Mouse (Mus musculus) right cerebral cortex, postnatal 4 days (tissue): ENCODE data around the gene Tmco3.

Experiments used
- DNase-seq: peaks from one replicate; pipeline ENCODE4 v3.0.0-alpha.2; 2022

The Tmco3 gene

DNA sequence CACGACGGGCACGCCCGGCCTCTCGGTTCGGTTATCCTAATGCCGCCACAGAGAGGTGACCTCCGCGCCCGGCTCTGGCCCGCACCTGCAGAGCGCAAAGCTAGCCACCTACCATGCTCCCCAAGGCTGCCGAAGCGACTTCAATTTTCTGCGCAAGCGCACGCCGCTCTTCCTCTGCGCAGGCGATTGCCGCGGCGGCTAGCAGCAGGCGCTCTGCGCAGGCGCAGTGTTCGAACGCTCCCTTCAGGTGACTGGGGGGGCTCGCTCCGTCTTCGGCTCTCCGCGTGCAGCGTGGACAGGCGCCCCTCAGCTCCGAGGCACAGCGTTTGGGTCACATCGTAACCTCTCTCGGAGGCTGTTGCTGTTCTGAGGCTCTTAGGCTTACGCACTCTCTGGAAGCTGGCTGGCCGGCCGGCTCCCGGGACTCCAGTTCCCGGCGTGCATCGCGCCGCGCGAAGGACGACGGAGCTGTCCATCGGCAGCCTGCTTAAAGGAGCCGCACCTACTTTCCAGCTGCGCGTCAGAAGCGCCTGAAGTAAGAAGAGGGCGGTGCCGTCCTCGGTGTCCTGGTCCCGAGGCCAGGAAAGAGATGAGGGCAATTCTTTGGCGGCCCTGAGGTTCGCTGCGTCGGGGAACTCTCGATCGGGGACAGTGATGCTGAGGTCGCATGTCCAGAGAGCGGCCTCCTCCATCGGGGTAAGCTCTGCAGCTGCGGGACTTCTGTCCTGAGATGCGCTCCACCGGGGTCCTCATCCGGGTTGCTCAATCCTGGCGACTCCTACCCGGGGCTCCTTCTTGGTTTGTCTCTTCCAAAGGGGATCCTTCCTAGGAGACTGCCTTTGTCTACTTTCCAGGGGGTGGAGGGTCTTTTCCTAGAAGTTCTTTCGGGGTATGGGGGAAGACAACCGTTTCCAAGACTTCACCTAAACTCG is at the start of gene Tmco3, which contains the start of gene Dcun1d2:
Gene Tmco3, plus strand, starts transcription at position 499 of the 932 bp plus-strand sequence.
Gene Dcun1d2, minus strand, starts transcription at position 440 of the 932 bp plus-strand sequence.
- peak; percentile 98 for DNase-seq

DNA sequence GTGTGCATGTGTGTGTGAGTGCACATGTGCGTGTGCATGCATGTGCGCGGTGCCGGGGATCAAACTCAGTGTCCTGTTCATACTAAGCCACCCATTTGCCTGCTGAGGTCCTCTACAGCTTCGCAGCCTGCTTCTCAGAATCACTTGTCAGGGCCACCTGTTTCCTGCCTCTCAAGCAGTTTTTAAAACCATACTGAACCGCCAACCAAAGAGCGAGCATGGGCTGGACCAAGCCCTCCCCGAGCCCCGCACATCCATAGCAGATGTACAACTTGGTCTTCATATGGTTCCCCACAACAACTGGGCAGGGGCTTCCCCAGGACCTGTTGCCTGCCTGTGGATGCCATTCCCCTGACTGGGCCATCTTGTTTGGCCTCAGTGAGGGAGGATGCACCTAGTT is 47.9 kb upstream of the Tmco3 start:
- DNase-seq = no peak

DNA sequence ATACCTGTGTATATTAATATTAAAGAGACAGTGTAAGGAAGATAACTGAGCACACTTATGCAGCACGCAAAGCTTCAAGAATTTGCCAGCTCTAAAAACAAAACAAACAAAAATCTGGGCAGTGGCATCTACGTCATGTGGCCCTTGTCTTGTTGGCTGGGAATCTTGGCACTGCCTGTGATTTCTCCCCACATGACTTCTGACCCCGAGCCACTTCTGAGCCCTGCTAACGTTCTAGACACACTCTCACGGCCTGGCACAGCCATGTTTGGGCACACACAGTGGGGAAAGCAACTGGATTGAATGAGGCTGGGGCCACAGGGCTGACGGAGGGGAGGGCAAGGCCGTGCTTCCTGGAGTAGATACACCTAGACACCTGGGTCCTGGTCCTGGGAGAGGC is 47.3 kb upstream of the Tmco3 start:
- DNase-seq = no peak

DNA sequence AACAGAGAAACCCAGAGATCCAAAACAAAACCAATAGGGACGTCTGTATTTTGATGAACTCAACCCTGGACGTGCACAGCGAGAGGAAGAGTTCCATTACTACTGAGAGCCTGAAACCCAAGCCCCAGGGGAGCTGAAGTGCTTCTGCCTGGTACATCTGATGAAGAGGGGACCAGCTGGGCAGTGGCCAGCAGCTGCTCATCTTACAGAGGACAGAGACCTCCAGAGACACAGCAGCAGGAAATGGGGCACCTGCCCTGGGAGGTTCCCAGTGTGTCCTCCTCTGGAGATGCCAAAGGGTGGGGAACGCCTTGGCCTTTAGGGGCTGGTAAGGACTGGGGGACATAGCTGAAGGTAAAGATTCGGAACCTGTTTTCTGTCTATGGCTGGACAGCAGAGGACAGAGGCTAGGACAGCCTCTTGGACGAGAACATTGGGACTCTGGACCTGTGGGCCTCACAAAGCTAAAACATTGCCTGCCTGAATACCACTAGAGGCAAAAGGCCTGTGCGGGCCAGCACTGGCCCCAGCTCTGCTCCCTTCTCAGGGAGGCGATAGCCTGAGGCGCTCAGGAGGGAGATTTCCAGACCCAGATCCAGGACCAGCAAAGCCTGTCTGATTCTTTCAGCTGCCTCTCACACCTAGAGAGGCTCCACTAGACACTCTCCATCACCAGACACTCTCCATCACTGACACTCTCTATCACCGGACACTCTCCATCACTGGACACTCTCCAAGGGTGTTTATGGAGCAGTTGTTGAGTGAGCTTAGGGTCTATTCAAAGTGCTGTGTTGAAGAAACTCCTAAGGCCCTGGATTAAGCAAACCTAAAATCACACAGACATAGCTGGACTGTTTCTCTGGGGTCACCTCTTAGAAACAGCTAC is 44.8 kb upstream of the Tmco3 start:
- no peak for DNase-seq

DNA sequence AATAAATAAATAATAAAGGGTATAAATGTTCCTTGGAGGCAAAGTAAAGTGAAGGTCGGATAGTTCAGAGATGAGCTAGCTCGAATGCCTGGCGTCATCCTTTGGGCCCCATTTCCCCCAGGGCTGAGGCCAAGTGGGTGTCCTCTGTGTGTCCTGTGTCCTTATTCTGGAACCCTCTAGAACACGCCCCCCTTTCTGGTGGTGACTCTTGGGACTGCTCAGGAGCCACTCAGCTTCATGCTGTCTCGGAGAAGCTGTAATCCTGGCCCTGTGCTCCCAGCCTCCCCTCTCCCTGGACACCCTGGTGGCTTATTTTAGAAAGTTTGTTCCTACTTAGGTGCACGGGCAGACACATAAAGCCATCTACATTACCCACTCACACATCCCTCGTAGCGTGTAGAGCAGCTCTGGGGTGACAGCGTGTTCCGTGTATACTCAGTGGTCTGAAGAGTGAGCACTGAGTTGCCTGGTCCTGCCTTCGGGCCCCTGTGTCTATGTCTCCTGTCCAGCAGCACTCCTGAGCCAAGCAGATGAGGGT is 43.6 kb upstream of the Tmco3 start:
- no peak for DNase-seq

DNA sequence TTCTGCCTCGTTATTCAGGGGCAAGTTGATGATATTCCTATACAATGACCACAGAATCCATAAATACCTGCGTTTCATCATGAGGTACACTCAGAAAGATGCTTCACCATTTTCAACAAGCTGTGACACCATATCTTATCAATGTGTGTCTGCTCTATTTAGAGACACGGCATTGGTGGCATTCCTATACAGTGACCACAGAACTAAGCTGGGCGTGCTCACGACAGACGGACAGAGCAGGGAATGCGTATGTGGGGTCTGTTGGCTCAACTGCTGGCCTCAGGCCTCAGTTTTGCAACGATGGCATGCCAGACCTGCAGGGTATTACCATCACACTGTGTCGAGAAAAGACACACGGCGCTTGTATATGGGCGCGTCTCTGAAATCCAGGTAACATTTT is 35.2 kb upstream of the Tmco3 start:
- DNase-seq = no peak

DNA sequence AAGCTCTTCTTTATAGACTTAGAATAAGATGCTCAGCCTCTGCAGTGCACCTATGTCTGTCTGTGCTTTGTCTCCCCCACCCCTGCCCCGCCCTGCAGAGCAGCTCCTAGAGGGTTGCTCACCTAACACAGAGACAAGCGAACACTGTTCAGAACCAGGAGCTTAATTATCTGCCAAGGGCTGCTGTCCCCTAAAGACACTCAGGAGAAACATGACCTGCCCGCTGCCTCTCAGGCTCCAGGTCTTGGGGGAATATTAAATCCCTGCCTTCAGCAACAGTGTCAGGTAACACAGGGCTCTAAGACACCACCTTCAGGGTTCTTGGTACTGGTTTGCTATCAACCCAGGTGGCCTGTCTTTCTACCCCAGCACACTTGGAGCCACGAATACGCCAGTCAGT is 34.6 kb upstream of the Tmco3 start:
- DNase-seq = no peak

DNA sequence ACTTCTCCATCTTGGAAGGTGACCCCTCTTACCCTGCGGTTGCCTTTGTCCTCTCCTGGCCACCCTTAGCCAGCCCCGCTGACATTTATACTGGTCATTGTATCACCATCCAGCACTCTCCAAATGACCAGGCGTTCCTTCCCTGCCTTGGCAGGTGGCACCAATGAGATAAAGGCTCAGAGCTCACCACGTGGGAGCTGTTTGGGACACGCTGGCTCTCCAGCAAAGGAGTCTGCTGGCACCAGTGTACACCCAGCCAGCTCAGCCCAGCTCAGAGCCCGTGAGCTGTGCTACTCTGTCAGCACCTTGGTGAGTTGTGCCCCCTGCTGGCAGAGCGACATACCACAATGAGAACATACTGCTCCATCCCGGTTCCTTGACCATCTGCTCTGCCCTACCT is 34.0 kb upstream of the Tmco3 start, which contains the start of gene Adprhl1:
Gene Adprhl1, minus strand, starts transcription at position 144 of the 400 bp plus-strand sequence.
- peak; percentile 77 for DNase-seq

DNA sequence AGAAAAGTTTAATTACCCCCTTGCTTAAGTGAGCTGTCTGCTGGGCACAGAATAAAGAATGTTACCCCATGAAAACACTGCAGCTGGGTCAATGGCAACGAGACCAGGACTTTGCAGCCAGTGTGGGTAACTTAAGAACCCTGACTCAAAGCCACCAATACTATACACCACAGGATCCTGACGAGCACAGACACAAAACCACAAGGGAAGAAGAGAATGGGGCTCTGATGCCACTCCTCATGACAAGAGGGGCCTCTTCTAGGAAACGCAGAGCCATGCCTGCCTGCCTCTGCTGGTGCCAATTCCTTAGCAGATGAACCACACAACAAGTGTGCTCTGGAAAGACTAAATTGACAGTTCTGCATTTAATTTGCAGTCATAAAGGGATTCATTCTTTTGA is 24.6 kb upstream of the Tmco3 start:
- DNase-seq = no peak

DNA sequence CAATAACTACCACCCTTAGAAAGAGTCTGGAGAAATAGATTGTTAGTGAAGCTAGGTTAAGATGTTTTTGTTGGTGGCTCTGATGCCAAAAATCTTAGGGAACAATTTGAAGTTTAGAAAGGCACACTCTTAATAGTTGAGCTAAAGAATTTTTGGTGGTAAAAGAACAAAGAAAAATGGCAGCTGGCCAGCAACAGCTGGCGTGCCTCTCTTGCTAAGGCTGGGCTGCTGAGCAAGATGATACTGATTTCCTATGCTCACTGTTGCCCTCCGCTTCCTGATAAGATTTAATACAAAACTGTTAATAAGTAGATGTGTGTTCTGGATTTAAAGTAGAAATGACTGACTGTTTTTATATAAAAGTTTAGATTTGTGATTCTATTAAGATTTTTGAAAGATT is 20.4 kb upstream of the Tmco3 start:
- no peak for DNase-seq

DNA sequence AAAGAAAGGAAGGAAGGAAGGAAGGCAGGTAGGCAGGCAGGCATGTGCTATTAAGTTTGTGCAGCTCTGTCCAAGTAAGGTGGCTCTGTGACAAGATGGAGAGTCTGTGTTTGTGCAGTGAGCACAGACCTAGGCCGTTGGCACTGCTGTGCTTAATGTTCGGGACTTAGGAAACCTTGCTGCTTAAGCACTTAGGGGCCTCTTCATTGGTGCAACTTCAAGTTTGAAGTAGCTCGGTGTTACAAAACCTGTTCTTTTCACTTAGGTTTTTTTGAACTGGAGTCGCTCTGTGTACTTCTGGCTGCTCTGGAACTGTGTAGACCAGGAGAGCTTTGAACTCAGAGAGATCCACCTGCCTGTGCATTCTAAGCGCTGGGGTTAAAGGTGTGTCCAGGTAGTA is 15.2 kb upstream of the Tmco3 start:
- no peak for DNase-seq

DNA sequence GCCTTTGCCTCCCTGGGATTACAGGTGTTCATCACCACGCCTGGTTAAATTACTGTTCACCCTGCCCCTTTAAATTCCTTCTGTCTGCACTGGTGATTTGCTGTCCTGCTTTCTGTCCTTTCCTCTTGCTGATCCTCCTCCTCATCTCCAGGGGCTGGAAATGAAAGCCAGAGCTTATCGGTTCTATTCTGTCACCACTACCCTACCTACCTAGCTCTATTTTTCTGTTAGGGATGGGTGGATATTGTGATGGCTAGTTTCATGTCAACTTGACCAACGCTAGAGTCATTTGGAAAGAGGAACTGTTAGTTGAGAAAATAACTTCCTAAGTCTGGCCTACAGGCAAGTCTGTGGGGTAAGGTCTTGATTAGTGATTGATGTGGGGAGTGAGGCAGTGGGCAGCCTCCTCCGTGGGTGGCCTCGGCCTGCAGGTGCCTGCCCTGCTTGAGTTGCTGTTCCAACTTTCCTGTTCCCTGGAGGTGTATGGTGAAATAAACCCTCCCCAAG is 11.0 kb upstream of the Tmco3 start:
- DNase-seq = no peak

DNA sequence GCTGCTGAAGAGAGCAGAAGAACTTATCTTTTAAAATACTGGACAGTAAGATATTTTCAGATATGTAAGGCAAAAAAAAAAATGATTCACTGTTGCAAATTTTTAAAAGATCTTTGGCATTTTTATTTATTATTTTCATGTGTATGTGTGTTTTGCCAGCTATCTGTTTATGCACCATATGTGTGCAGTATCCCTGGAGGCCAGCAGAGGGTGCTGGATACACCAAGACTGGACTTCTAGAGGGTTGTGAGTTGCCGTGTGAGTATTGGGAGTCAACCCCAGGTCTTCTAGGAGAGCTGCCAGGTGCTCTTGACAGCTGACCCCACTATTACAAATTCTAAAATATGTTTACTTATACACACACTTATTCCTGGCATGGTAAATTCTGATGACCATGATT is 4.8 kb upstream of the Tmco3 start:
- no peak for DNase-seq

DNA sequence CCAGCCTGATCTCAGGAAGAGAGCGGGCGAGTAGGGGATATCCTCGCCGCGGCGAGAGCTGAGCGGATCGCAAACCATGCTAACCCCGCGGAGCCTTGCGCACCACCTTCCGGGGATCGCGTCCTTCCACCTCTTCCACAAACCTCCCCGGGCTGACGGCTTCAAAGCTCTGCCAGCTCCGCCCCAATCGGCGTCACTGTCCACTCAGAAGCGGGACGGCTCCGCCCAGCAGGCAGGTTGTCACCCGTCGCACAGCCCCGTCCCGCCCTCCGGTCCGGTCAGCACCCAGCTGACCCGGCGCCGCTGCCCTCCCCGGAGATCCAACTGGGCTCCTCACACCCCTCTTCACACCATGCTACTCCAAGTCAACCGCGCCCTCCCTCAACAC is 692 bp upstream of the Tmco3 start:
- DNase-seq = peak; percentile 65

DNA sequence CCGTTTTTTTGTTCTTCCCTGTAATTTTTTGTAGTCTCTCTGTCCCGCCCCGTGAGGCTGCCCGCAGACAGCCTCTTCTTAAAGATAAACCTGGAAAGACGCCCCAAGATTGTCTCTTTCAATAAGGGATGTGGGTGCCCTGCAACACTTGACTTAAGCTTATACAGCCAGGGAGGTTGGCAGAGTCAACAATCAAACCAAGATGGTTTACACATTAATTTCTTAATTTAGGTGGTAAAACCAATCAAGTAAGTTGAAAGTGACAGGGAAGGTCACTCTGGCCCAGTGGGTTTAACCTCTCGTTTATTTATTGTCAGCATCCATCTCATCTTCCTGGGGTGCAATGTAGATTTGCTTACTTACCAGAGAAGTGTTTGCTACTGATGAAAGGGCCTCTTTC is 656 bp downstream of the Tmco3 start:
- no peak for DNase-seq

DNA sequence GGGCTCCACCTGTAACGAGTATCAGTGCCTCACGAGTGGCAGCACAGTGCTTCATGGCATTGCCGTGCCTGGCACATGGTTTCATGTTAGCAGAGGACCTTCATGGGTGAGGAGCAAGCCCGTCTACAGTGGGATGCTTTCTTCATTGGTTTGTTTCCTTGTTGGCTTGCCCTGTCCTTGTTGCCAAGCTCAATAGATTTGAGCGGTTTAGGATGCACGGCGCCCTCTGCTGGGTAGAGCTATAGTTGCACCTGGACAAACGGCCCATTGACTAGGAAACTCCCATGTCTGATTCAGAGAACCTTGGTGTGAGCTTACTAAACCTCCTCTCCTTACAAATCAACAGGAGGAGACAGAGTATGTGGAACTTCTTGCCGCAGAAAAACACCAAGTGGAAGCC is 4.4 kb downstream of the Tmco3 start:
- DNase-seq = peak; percentile 72

DNA sequence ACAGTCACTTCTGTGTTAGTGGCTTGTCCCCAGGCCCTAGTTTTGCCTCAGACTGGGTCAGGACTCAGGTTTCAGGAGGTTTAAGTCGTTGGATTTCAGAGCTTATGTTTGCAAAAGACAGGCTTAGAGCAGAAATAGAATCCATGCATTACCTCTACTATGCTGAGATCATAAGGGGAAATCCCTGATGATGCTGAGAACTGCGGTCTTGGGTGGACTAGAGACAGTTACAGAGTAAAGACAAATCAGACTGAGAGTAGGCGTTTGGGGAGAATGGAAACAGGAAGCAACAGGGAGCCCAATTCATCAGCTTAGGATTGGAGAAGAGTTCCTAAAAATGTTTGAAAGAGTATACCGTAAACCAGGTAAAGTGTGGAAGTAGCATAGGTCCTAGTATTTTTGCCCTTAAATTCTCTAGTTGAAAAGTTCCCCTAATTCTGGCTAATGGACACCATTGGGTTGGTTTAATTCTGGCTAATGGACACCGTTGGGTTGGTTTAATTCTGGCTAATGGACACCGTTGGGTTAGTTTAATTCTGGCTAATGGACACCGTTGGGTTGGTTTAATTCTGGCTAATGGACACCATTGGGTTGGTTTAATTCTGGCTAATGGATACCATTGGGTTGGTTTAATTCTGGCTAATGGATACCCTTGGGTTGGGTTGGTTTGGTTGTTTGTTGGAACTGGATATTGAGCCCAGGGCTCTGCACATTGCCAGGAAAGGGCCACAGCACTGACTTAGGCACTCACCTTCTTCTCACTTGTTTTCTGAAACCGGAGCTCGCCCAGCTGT is 5.9 kb downstream of the Tmco3 start:
- DNase-seq = no peak

DNA sequence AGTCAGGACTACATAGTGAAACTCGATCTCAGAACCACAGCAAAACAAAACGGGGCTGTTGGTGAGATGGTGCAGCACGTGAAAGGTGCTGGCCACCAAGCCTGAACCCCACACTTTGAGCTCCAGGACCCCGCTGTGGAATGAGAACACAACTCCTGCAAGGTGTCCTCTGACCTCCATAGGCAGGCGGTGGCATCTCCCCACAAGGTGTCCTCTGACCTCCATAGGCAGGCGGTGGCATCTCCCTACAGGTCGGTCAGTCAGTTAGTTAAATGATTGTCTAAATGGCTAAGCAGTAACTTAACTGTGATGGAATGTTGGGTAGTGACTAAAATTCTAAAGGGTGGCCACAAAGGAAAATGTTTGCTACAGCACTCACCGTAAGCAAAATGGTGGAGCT is 11.6 kb downstream of the Tmco3 start:
- no peak for DNase-seq

DNA sequence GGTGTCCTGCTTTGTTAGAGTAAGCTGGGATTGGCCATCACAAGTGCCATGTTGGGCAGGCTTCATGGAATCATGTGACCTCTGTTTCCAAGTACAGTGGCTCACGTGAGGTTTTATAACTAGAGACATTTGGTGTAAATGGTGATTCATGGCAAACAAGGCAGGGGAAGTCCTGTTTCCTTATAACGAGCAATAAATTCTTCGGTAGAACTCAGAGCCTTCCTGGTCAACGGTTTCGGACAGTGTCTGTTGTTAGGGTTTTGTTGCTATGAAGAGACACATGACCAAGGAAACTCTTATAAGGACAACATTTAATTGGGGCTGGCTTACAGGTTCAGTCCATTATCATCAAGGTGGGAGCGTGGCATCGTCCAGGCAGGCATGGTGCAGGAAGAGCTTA is 13.0 kb downstream of the Tmco3 start:
- DNase-seq = no peak

DNA sequence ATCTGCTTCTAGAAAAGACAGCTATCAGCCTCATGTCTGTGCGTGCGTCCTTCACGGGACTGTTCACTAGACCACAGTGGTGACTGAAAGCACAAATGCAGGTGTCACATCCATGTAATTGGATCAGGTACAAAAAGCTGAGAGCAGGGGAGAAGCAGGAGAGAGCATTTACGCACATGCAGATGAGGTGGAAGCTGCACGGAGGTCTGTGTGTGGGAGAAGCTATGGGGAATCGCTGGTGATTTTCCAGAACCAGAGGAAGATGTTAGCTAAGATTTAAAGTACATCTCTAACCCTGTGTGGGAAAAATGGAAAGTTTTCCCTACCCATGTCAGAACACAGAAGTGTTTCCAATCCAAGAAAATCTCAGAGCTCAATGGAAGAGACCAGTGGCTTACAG is 17.5 kb downstream of the Tmco3 start:
- DNase-seq = no peak

DNA sequence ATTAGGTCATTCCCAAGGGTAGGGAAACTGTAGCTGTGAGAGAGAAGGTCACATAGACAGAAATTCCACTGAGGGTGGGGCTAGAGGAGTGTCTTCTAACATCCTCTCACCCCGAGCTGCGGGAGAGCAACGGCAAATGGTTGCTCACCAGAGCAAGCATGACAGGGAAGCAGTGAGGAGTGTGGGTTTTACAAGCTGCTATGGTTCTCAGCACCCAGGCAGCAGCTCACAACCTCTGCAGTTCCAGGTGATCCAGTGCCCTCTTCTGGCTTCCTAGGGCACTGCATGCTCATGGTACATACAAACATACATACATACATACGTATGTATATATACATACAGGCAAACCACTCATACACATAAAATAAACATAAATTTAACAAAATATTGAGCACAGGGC is 17.9 kb downstream of the Tmco3 start:
- no peak for DNase-seq

DNA sequence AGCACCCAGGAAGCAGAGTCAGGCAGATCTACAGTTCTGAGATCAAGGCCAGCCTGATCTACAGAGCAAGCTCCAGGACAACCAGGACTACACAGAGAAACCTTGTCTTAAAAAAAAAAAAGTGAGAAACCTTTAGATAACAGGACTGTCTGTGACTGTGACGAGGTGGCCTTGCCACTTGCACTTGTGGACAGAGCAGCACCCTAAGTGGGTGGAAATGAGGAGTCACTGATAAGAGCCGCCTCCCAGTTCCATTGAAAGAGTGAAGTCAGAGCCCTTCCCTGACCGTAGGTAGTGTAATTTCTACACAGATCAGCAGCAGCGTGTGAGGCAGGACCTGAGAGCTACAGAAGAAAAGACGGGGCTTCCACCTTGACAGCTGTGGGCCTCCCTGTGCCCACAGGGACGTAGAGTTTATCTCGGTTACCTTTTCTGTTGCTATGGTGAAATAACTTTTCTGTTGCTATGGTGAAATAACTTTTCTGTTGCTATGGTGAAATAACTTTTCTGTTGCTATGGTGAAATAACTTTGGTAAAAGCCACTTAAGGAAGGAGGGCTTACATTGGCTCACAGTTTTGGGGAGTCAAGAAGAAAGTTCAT is 18.4 kb downstream of the Tmco3 start:
- no peak for DNase-seq
